Mouse (Mus musculus): ENCODE data around the gene Troap. TPM values are rescaled to one million over a fixed set of nuclear protein-coding genes. Genes with fewer than 3 reads are reported as not detected.
"Not testable (repeated sequence)": the region's sequence is repeated elsewhere in the genome, so short reads cannot be mapped to it uniquely, and the experiment has no call there.

Gene Troap
- total RNA-seq, 2 experiments from 2014 or later: 0.38 to 0.40 TPM

DNA sequence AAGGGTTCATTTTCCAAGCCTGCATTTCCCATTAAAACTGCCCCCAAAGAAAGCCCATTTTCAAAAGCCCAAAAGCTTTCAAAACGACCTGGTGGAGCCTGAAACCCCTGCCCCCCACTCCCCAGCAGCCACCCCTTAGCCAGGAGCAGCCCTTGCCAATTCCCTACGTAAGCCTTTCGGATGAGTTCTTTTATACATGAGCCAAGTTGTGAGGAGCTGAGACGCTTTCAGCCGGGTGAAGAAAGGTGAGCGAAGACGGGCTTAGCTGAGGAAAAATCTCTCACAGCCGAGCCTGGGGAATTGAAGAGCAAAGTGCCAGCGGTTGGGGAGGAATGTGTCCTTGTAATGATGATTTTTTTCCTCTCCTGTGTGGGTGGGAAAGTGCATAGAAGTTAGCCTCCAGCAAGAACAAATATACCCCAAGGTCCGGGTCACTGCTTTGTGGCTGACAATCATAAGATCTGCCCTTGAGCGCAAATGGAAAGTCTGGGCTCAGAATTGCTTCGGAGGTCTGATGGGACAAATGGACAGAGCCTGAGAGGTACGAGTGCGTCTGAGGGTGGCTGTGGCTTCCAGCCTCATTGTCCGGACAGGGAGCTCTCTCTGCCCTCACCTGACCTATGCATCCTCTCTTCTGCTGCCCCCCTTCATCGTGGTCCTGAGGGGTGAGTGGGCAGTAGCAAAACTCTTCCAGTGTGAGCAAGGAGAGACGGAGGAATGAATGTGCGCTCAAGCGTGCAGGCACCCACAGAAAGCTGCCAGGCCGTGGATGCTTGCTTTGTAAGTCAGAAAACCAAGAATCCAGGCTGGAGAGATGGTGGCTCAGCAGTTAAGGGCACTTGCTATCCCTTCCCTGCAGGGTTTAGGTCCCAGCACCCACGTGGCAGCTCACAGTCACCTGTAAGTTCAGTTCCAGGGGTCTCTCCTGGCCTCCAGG lies 33.2 kb upstream of the Troap start:
- DNase-seq: no peak

- no peak for DNase-seq
These were observed 32.0 kb upstream of the Troap start for GRCm38 (mm10) chr15:99042334-99042733.

GRCm38 (mm10) chr15:99044854-99045253 lies 29.5 kb upstream of the Troap start:
- DNase-seq: no peak

GRCm38 (mm10) chr15:99045734-99046133 lies 28.6 kb upstream of the Troap start:
- not testable (repeated sequence) for DNase-seq

- peak in 1 of 2 experiments; percentile 49 for DNase-seq
These were observed 24.7 kb upstream of the Troap start for GRCm38 (mm10) chr15:99049473-99050253.

DNA sequence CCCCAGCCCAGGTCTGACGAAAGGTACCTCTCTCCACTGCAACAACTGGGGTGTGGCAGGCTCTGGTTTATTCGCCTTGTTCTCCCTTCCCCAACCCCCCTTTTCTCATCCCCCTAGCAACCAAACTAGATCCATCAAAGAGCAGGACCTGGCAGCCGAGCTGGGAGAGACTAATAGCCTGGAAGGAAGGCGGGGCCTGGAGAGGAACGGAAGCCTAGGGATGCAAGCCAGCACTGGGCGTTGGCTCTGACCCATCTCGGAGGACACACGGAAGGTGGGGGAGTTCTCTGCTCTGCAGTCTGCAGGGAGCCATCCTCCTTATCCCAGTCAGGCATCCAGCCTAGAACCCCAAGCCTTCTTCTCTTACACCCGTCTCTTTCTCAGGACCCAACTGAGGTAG lies 21.0 kb upstream of the Troap start:
- no peak for DNase-seq

GRCm38 (mm10) chr15:99055040-99055439 lies 19.3 kb upstream of the Troap start, which contains the start of gene Prph:
TSS of gene Prph (plus strand) at chr15:99055174.
- DNase-seq: no peak

GRCm38 (mm10) chr15:99055511-99055961 lies 18.8 kb upstream of the Troap start:
- no peak for DNase-seq

DNA sequence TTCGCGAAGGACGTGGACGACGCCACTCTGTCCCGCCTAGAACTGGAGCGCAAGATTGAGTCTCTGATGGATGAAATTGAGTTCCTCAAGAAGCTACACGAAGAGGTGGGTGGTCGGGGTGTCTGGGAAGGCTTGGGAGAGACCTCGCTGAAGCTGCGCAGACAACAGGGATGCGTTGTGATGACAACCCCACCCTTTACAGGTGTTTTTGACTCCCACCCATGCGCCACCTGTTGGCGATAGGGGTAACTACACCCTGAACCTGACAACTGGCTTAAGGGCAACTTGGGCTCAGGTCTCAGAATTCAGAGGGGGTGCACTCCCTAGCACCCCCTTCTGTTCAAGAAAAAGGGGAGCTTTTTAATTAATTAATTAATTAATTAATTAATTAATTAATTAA lies 18.0 kb upstream of the Troap start:
- no peak for DNase-seq

- DNase-seq: no peak
These were observed 8.7 kb upstream of the Troap start for GRCm38 (mm10) chr15:99065557-99066165.

DNA sequence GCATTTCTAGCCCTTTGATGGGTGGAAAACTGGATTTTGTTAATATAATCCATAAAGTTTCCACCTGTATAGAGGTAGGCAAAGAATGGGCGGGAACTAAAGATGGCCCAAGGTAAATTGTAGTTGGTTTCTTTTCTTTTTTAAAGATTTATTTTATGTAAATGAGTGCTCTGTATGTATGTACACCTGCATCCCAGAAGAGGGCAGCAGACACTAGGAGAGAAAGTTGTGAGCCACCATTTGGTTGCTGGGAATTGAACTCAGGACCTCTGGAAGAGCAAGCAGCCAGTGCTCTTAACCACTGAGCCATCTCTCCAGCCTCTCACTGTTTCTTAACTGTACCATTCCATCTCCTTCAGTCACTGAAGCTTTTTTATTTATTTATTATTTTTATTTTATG lies 2.4 kb upstream of the Troap start:
- no peak for DNase-seq

- DNase-seq: peak; percentile 96
These were observed 392 bp downstream of the Troap start for GRCm38 (mm10) chr15:99074600-99075333.

- DNase-seq: not testable (repeated sequence)
These were observed 1.6 kb downstream of the Troap start for GRCm38 (mm10) chr15:99076011-99076410.

- DNase-seq: no peak
These were observed 4.0 kb downstream of the Troap start for GRCm38 (mm10) chr15:99078181-99078910.

GRCm38 (mm10) chr15:99079804-99080203 lies 5.4 kb downstream of the Troap start:
- DNase-seq: no peak

DNA sequence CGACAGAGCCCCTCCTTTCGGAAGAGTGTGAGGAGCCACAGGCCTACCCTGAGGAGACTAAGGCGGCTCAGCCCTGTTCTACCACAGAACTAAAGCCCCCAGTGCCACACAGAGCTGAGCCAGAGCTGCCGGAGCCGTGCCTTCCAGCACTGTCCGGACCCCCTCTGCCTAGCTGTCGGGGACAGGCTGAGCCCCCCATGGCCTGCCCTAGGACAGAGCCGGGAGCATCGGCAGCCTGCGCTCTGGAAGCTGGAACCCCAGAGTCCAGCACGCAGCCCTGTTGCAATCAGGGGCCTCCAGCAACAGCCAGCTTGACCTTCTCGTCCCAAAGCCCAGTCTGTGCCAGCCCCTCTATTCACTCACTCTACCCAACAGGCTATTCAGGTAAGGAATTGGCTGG lies 7.9 kb downstream of the Troap start:
- no peak for DNase-seq

DNA sequence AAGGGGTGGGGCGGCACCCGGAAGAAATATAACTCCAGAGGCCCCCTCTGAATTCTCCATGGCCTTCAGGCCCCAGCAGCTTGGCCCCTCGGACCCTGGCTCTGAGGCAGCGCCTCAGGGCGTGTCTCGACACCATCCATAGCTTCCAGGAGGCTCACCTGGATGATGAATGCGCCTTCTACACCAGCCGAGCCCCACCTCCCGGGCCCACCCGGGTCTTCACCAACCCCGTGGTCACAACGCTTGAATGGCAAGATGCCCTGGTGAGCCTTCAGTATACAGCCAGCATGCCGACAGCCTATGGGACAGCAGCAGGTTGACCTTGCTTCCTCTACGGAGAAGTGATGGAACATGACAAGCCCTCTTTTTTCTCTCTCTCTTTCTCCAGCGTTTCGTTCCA lies 8.5 kb downstream of the Troap start:
- no peak for DNase-seq

GRCm38 (mm10) chr15:99083258-99083657 lies 8.9 kb downstream of the Troap start:
- DNase-seq: no peak

- DNase-seq: no peak
These were observed 9.6 kb downstream of the Troap start for GRCm38 (mm10) chr15:99083867-99084557.

- no peak for DNase-seq
These were observed 10.2 kb downstream of the Troap start for GRCm38 (mm10) chr15:99084618-99085017.

DNA sequence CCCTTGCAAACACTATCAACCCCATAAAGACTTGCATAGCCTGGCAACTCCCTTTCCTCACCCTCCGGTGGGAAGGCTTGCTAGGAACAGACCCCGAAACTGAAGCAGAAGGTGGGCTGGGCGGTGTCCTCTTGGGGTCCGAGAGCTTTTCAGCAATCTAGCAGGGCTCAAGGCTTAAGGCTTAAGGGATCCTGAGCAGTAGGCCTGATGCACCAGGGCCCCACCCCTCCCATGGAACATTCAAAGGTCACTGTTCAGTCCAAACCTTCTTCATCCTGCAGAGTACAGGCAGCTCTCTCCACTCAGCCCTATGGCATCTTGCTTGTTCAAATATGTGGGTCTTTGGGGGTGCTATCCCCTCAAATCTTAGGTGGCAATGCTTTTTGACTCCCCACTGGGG lies 11.6 kb downstream of the Troap start:
- DNase-seq: no peak

All from layer of hippocampus, postnatal 36 days (tissue).